Mouse (Mus musculus) heart, adult 2 months (tissue): ENCODE measurements around the gene Gm11563.
"Not testable (repeated sequence)": the region's sequence is repeated elsewhere in the genome, so short reads cannot be mapped to it uniquely, and the experiment has no call there.

ENCODE experiments used
- CTCF ChIP-seq: fragments of 200-600 bp; IDR thresholded peaks from 2 replicates; pipeline ENCODE4 v1.8.1; 2022; ENCODE audit warnings: antibody characterized with exemption, mild to moderate bottlenecking, moderate library complexity
- EP300 ChIP-seq: fragments of 200-500 bp; IDR thresholded peaks from 2 replicates; pipeline ENCODE4 v1.6.1; 2011; ENCODE audit warnings: low read depth, low read length, control low read depth; ENCODE audit not compliant: insufficient read depth
- POLR2A ChIP-seq: fragments of 200-500 bp; IDR thresholded peaks from 2 replicates; pipeline ENCODE4 v1.6.1; 2011; ENCODE audit warnings: mild to moderate bottlenecking, low read depth, low read length, control low read depth; ENCODE audit not compliant: insufficient read depth

GRCm38 (mm10) chr11:99643635-99644139 lies 15.1 kb downstream of the Gm11563 start, which contains the start of gene Krtap4-7:
- not testable (repeated sequence) for TF ChIP-seq CTCF, EP300, POLR2A
